ENCODE assay signal across 8 mouse cellular contexts in genomic region chr7:141228279-141229067, GRCm38 (mm10). TPM values are rescaled to one million over a fixed set of nuclear protein-coding genes. Genes with fewer than 3 reads are reported as not detected.
DNase-seq lines count a peak whose midpoint lies in the region; ATAC-seq lines count a peak whose summit lies in the region.

Gene Phrf1 (plus strand): TSS chr7:141228784.

- peak within 1 kb of the TSS; percentile 94 for H3K4me3 ChIP-seq in hindbrain, embryonic 15.5 days

- H3K27ac ChIP-seq in hindbrain, embryonic 15.5 days (replicated peaks), result peak within 1 kb of the TSS; percentile 96

- peak within 1 kb of the TSS; percentile 94 for H3K9ac ChIP-seq in hindbrain, embryonic 15.5 days

- H3K9me3 ChIP-seq in hindbrain, embryonic 15.5 days, result no peaks in the 10 kb centered on the region

- H3K4me2 ChIP-seq in hindbrain, embryonic 15.5 days, result peak within 1 kb of the TSS; percentile 95

- peak; percentile 92 for DNase-seq in R1 (ENCODE audit: low read depth, low spot score)
- DNase-seq in cerebellum, postnatal 25 days, result peak; percentile 97
- DNase-seq in frontal cortex, postnatal 36 days (ENCODE audit: low spot score in 2 of 2), result peak; percentile 91 to 95
- peak; percentile 79 for DNase-seq in left cerebral cortex, adult 11 months (ENCODE audit: low spot score)
- DNase-seq in lung, postnatal 4 days, result peak; percentile 91 to 95
- peak; percentile 89 for DNase-seq in retina, postnatal 7 days (ENCODE audit: low read depth, low spot score)
- DNase-seq in urinary bladder, adult 2 months (ENCODE audit: low spot score), result peak; percentile 92

- H3K27me3 ChIP-seq in hindbrain, embryonic 15.5 days, result no peaks in the 10 kb centered on the region

- H3K4me1 ChIP-seq in hindbrain, embryonic 15.5 days (replicated peaks), result peaks cover 26% of the 10 kb centered on the region

- peak; percentile 95 for ATAC-seq in hindbrain, embryonic 15.5 days (ENCODE audit: low FRiP score, low read depth)

- WGBS in hindbrain, embryonic 15.5 days, result under 1% methylated on average over 75 of the region's 76 CpGs

- H3K36me3 ChIP-seq in hindbrain, embryonic 15.5 days, result peaks cover 25% of the 10 kb centered on the region

RNA-seq across cellular contexts. Expression of gene Phrf1, which starts in this region (rescaled TPM):
- polyA plus RNA-seq in hindbrain, embryonic 15.5 days (2015; fragmentation: Nextera tagmentation; extraction: Ambion mirVana), result 66.1 and 71.7 TPM in 2 replicates
- 16.4 and 30.4 TPM in 2 replicates for polyA plus RNA-seq in urinary bladder, adult 2 months (2012; rRNA removed)

Comparison
In these comparisons a context has a peak if more than half of its experiments do, and no peak if none do; other contexts are left out.
1. Peak in every context shown above with its lines: DNase-seq, ATAC-seq, H3K4me3 ChIP-seq and H3K27ac ChIP-seq.